Mouse (Mus musculus) liver, embryonic 15.5 days (tissue): ENCODE results near the gene Fstl3. TPM values are rescaled to one million over a fixed set of nuclear protein-coding genes. Genes with fewer than 3 reads are reported as not detected.

Experiments
- ATAC-seq: fragments of 200-750 bp; cut with Nextera tagmentation; 2 replicates; pipeline ENCODE4 v1.8.0; 2017; ENCODE audit warnings: moderate number of reproducible peaks, mild to moderate bottlenecking, moderate library complexity; ENCODE audit not compliant: insufficient read depth
- H3K27ac ChIP-seq: fragments of 300-500 bp; sonication (generic); replicated peaks from 2 replicates; pipeline ENCODE4 v1.5.1; 2015; ENCODE audit warnings: mild to moderate bottlenecking, inconsistent platforms
- H3K27me3 ChIP-seq: fragments of 300-500 bp; sonication (generic); 2 replicates; pipeline ENCODE4 v1.6.1; 2015; ENCODE audit warnings: mild to moderate bottlenecking, inconsistent platforms
- H3K36me3 ChIP-seq: fragments of 300-500 bp; sonication (generic); replicated peaks from 2 replicates; pipeline ENCODE4 v1.6.1; 2015; ENCODE audit warnings: moderate library complexity, mild to moderate bottlenecking, inconsistent platforms
- H3K4me1 ChIP-seq: fragments of 300-500 bp; sonication (generic); replicated peaks from 2 replicates; pipeline ENCODE4 v1.6.1; 2015; ENCODE audit warnings: inconsistent platforms
- H3K4me2 ChIP-seq: fragments of 300-500 bp; sonication (generic); 2 replicates; pipeline ENCODE4 v1.6.1; 2015; ENCODE audit warnings: moderate library complexity, mild to moderate bottlenecking, inconsistent platforms
- H3K4me3 ChIP-seq: fragments of 300-500 bp; sonication (generic); replicated peaks from 2 replicates; pipeline ENCODE4 v1.5.1; 2015; ENCODE audit warnings: mild to moderate bottlenecking, inconsistent platforms
- H3K9ac ChIP-seq: fragments of 300-500 bp; sonication (generic); 2 replicates; pipeline ENCODE4 v1.6.1; 2015; ENCODE audit warnings: moderate library complexity, mild to moderate bottlenecking, inconsistent platforms
- H3K9me3 ChIP-seq: fragments of 300-500 bp; sonication (generic); replicated peaks from 2 replicates; pipeline ENCODE4 v1.6.1; 2016; ENCODE audit warnings: inconsistent platforms
- WGBS: fragments of 180-500 bp; shearing (Covaris S2); methylation state at CpG from one replicate; pipeline ENCODE4 v1.1.7; 2015; ENCODE audit warnings: mixed read lengths; ENCODE audit not compliant: insufficient replicate concordance; 5-methylcytosine and 5-hydroxymethylcytosine counted together
- polyA plus RNA-seq: library from polyadenylated mRNA; unstranded; fragments of >200 nt; fragmentation: Nextera tagmentation; extraction: Ambion mirVana; gene quantifications from 2 replicates; pipeline ENCODE4 v1.2.1, GENCODE M21; 2015

Gene Fstl3
- polyA plus RNA-seq, 1 experiment from 2014 or later, result 0.71 TPM

GRCm38 (mm10) chr10:79801837-79802236 is 24.8 kb downstream of the Fstl3 start:
- Histone ChIP-seq H3K4me3 (peak overlapping the region; percentile 24), H3K27ac (peak overlapping the region; percentile 39), H3K36me3 (no peaks in the 10 kb centered on the region), H3K4me1 (peaks cover 73% of the 10 kb centered on the region), H3K9ac (no peak overlapping the region), H3K9me3 (no peaks in the 10 kb centered on the region), H3K4me2 (peak overlapping the region; percentile 48), H3K27me3 (no peaks in the 10 kb centered on the region)
- ATAC-seq, result no peak
- 42% methylated on average over 3 of the region's 3 CpGs for WGBS

GRCm38 (mm10) chr10:79802331-79802971 is 25.4 kb downstream of the Fstl3 start:
- Histone ChIP-seq H3K36me3 (no peaks in the 10 kb centered on the region), H3K4me3 (peak overlapping the region; percentile 24), H3K27me3 (no peaks in the 10 kb centered on the region), H3K9me3 (no peaks in the 10 kb centered on the region), H3K4me2 (peak overlapping the region; percentile 48), H3K9ac (no peak overlapping the region), H3K27ac (peak overlapping the region; percentile 39), H3K4me1 (peaks cover 73% of the 10 kb centered on the region)
- 49% methylated on average over 11 of the region's 11 CpGs for WGBS
- ATAC-seq, result peak; percentile 53

GRCm38 (mm10) chr10:79803716-79804323 is 26.7 kb downstream of the Fstl3 start:
- no peak; the same call in 1 of the 2 replicates for ATAC-seq
- no peak overlapping the region for H3K4me2 ChIP-seq
- H3K27ac ChIP-seq, result 0 out of 2 replicates have a peak overlapping the region, but pooled peaks have one; percentile 19
- WGBS, result 43% methylated on average over 29 of the region's 29 CpGs
- peaks cover 60% of the 10 kb centered on the region for H3K4me1 ChIP-seq
- H3K9me3 ChIP-seq, result no peaks in the 10 kb centered on the region
- H3K9ac ChIP-seq, result no peak overlapping the region
- H3K4me3 ChIP-seq, result no peak overlapping the region
- H3K36me3 ChIP-seq, result no peaks in the 10 kb centered on the region
- no peaks in the 10 kb centered on the region for H3K27me3 ChIP-seq

GRCm38 (mm10) chr10:79805636-79806035 is 28.6 kb downstream of the Fstl3 start:
- Histone ChIP-seq H3K9me3 (no peaks in the 10 kb centered on the region), H3K27ac (no peak overlapping the region), H3K4me3 (no peak overlapping the region), H3K4me1 (peaks cover 58% of the 10 kb centered on the region), H3K4me2 (no peak overlapping the region), H3K27me3 (no peaks in the 10 kb centered on the region), H3K36me3 (no peaks in the 10 kb centered on the region), H3K9ac (no peak overlapping the region)
- no peak for ATAC-seq
- WGBS, result 44% methylated on average over 11 of the region's 11 CpGs

- H3K9me3 ChIP-seq, result no peaks in the 10 kb centered on the region
- H3K9ac ChIP-seq, result no peak overlapping the region
- H3K27me3 ChIP-seq, result no peaks in the 10 kb centered on the region
- H3K4me1 ChIP-seq, result peaks cover 57% of the 10 kb centered on the region
- WGBS, result 70% methylated on average over 9 of the region's 9 CpGs
- no peak overlapping the region for H3K4me3 ChIP-seq
- no peak overlapping the region for H3K27ac ChIP-seq
- no peak for ATAC-seq
- no peaks in the 10 kb centered on the region for H3K36me3 ChIP-seq
- H3K4me2 ChIP-seq, result no peak overlapping the region
Observed at GRCm38 (mm10) chr10:79806331-79806730, 29.3 kb downstream of the Fstl3 start.

- Histone ChIP-seq H3K4me2 (no peak overlapping the region), H3K27ac (no peak overlapping the region), H3K9ac (no peak overlapping the region), H3K9me3 (no peaks in the 10 kb centered on the region), H3K4me3 (no peak overlapping the region), H3K4me1 (peaks cover 56% of the 10 kb centered on the region), H3K36me3 (no peaks in the 10 kb centered on the region), H3K27me3 (no peaks in the 10 kb centered on the region)
- WGBS, result 54% methylated on average over 10 of the region's 10 CpGs
- no peak for ATAC-seq
Observed at GRCm38 (mm10) chr10:79806972-79807371, 29.9 kb downstream of the Fstl3 start.

GRCm38 (mm10) chr10:79807826-79808225 is 30.8 kb downstream of the Fstl3 start:
- no peak for ATAC-seq
- H3K4me2 ChIP-seq, result no peak overlapping the region
- H3K9me3 ChIP-seq, result no peaks in the 10 kb centered on the region
- H3K4me1 ChIP-seq, result peaks cover 53% of the 10 kb centered on the region
- no peak overlapping the region for H3K27ac ChIP-seq
- H3K4me3 ChIP-seq, result no peak overlapping the region
- H3K36me3 ChIP-seq, result no peaks in the 10 kb centered on the region
- WGBS, result 56% methylated on average over 11 of the region's 11 CpGs
- H3K9ac ChIP-seq, result no peak overlapping the region
- no peaks in the 10 kb centered on the region for H3K27me3 ChIP-seq

- no peak overlapping the region for H3K4me2 ChIP-seq
- no peak overlapping the region for H3K4me3 ChIP-seq
- H3K36me3 ChIP-seq, result no peaks in the 10 kb centered on the region
- no peaks in the 10 kb centered on the region for H3K27me3 ChIP-seq
- H3K27ac ChIP-seq, result no peak overlapping the region
- no peak for ATAC-seq
- no peak overlapping the region for H3K9ac ChIP-seq
- no peaks in the 10 kb centered on the region for H3K9me3 ChIP-seq
- 80% methylated on average over 11 of the region's 11 CpGs for WGBS
- peaks cover 44% of the 10 kb centered on the region for H3K4me1 ChIP-seq
Observed at GRCm38 (mm10) chr10:79808728-79809127, 31.7 kb downstream of the Fstl3 start.

GRCm38 (mm10) chr10:79811736-79812637 is 34.9 kb downstream of the Fstl3 start:
- Histone ChIP-seq H3K27ac (no peak overlapping the region), H3K4me3 (no peak overlapping the region), H3K4me1 (peaks cover 22% of the 10 kb centered on the region), H3K4me2 (no peak overlapping the region), H3K27me3 (no peaks in the 10 kb centered on the region), H3K9me3 (no peaks in the 10 kb centered on the region), H3K36me3 (no peaks in the 10 kb centered on the region), H3K9ac (no peak overlapping the region)
- 22% methylated on average over 15 of the region's 15 CpGs for WGBS
- ATAC-seq, result 0 out of 2 replicates have a peak, but pooled peaks have one; percentile 21

- Histone ChIP-seq H3K27me3 (no peaks in the 10 kb centered on the region), H3K4me3 (no peak overlapping the region), H3K36me3 (no peaks in the 10 kb centered on the region), H3K27ac (no peak overlapping the region), H3K4me2 (no peak overlapping the region), H3K4me1 (peaks cover 12% of the 10 kb centered on the region), H3K9ac (no peak overlapping the region), H3K9me3 (no peaks in the 10 kb centered on the region)
- no peak for ATAC-seq
- WGBS, result 52% methylated on average over 5 of the region's 5 CpGs
Observed at GRCm38 (mm10) chr10:79814271-79814842, 37.3 kb downstream of the Fstl3 start.
